Mouse (Mus musculus) lung, postnatal 0 days (tissue): ENCODE results near the gene Kifc1.

ENCODE experiments used
- CTCF ChIP-seq: IDR thresholded peaks from 2 replicates; pipeline ENCODE4 v1.5.1; 2016; ENCODE audit warnings: antibody characterized with exemption, mild to moderate bottlenecking
- EP300 ChIP-seq: IDR thresholded peaks from 2 replicates; pipeline ENCODE4 v1.6.1; 2016; ENCODE audit warnings: antibody characterized with exemption, mild to moderate bottlenecking, control low read depth

DNA sequence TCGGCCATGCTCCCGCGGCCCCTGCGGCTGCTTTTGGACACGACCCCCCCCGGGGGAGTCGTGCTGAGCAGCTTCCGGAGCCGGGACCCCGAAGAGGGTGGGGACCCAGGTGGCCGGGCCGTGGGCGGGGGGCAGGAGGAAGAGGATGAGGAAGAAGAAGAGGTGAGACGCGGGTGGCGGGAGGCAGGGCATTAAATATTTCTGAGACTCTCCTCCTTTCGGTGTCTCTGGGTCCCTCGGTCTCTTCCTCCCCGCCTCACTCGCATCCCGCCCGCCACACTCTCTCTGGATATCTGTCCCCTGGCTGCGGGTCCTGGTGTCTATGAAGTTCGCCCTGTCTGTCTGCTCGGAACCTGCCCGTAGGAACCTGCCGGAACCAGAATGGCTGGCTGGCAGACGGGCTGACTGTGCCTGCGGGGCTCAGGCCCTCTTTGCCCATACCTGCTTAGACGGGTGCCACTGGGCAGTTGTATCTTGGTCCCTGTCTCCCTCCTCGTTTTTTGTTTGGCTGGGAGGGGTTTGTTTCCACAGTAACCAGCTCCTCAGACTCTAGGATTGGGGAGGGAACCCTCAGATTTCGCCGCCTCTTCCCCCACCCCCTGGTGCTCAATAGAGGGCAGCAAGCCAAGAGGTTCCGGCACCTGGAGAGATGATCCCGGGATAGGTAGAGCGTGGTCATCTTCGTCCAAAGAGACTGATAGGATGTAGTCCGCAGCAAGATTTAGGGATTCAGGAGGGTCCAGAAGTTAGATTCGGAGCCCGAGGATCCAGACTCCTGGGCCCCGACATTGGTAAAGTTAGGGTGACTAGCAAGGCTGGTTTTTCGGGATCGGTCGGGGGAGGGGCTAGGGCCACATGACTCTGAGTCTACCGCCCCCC, 40.1 kb upstream of the Kifc1 start:
- no peak for TF ChIP-seq CTCF
- no peak for TF ChIP-seq EP300
